Mouse (Mus musculus): ENCODE measurements at regions not wholly inside any gene's neighbourhood (a gene's known extent, or its start where the extent isn't known, plus 50 kb on each side); places are given as distances from the start of the nearest gene placed in this dataset.

DNA sequence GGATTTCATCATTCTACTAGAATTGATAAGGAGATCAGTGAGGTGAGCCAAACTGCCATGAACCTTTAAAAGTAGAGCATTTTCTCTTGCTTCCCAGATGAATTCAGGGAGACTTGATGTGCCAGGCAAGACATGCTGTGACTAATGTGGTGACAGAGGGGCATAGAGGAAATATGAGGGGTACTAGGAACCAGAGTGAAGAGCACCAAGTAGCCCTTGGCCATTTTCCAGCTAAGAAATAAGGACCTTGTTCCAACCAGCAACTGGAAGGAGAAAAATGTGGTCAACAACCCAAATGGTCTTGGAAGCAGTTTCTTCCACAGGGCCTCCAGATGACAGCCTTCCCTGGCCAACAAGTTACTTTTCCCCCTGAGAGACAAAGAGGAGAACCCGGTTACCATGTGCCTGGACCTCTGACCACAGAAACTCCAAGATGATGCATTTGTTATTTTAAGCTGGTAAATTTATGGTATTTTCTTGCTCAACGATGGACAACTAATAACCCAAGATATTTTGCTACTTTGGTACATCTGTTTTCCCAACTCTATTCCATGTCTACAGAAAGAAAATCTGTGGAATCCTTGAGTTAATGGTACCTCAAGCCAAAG, 351.8 kb downstream of the Osr1 start:
- H3K9me3 ChIP-seq (ENCODE audit: control insufficient read depth, low read length) = no peaks in the 10 kb centered on the region
- H3K4me3 ChIP-seq (ENCODE audit: low read depth, low read length) = no peak overlapping the region
- H3K4me1 ChIP-seq (replicated peaks; ENCODE audit: control insufficient read depth, insufficient read depth, low read length) = no peaks in the 10 kb centered on the region
- ATAC-seq (replicated peaks; ENCODE audit: low FRiP score) (no peak), DNase-seq (ENCODE audit: low spot score) (no peak)
- no peak overlapping the region for H3K4me2 ChIP-seq (ENCODE audit: low read depth, low read length, severe bottlenecking)
- 81% methylated on average over 2 of the region's 2 CpGs for WGBS
- no peak overlapping the region for H3K9ac ChIP-seq (ENCODE audit: low read length)
- no peaks in the 10 kb centered on the region for H3K36me3 ChIP-seq (ENCODE audit: control insufficient read depth, insufficient read depth, low read length)
- no peak overlapping the region for H3K27ac ChIP-seq (ENCODE audit: low read depth, low read length)
- H3K27me3 ChIP-seq (ENCODE audit: control insufficient read depth, insufficient read depth, low read length) = no peaks in the 10 kb centered on the region

DNA sequence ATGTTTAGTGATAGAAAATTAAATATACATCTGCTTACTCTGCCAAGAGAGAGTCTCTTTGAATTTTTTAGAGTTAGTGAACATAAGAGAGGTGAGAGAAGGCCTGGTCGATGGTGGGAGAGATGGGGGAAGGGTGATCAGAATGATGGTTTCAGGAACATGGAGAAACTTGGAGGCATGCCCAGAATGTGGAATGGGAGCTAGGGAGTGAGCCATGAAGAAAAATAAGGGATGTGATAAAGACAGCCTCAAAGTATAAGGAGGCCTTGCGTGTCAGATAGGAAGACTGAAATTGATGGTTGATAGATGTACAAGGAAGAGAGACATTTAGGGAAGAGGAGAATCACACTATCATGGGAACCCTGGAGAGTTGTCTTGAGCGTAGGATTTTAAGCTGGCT, 354.6 kb downstream of the Osr1 start:
- no peaks in the 10 kb centered on the region for H3K9me3 ChIP-seq (ENCODE audit: control insufficient read depth, low read length)
- no peaks in the 10 kb centered on the region for H3K4me1 ChIP-seq (replicated peaks; ENCODE audit: control insufficient read depth, insufficient read depth, low read length)
- H3K4me2 ChIP-seq (ENCODE audit: low read depth, low read length, severe bottlenecking) = no peak overlapping the region
- no peak overlapping the region for H3K9ac ChIP-seq (ENCODE audit: low read length)
- H3K27me3 ChIP-seq (ENCODE audit: control insufficient read depth, insufficient read depth, low read length) = no peaks in the 10 kb centered on the region
- H3K27ac ChIP-seq (ENCODE audit: low read depth, low read length) = no peak overlapping the region
- no peak for DNase-seq (ENCODE audit: low spot score)
- ATAC-seq (replicated peaks; ENCODE audit: low FRiP score) = no peak
- no peaks in the 10 kb centered on the region for H3K36me3 ChIP-seq (ENCODE audit: control insufficient read depth, insufficient read depth, low read length)
- H3K4me3 ChIP-seq (ENCODE audit: low read depth, low read length) = no peak overlapping the region
- 82% methylated on average over 3 of the region's 3 CpGs for WGBS

DNA sequence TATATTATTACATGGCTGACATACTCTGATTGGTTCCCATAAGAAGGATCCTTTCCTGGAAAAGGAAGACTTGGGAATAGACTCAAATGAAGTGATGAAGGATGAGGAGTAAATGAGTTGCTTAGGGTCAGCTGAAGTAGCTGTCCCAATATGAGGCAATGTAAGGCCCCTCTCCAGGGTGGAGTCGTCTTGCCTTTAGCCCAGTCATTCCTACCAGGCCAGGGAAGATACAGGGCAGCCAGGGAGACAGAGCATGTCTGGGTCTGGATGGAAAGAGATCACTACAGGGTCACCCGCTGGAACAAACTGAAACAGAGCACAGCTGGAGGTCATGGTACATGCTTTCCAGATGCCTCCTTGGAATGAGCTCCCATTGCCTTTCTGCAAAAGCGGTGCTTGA, 364.2 kb downstream of the Osr1 start:
- no peak overlapping the region for H3K4me3 ChIP-seq (ENCODE audit: low read depth, low read length)
- no peaks in the 10 kb centered on the region for H3K27me3 ChIP-seq (ENCODE audit: control insufficient read depth, insufficient read depth, low read length)
- ATAC-seq (replicated peaks; ENCODE audit: low FRiP score) = no peak
- H3K36me3 ChIP-seq (ENCODE audit: control insufficient read depth, insufficient read depth, low read length) = no peaks in the 10 kb centered on the region
- no peaks in the 10 kb centered on the region for H3K4me1 ChIP-seq (replicated peaks; ENCODE audit: control insufficient read depth, insufficient read depth, low read length)
- H3K4me2 ChIP-seq (ENCODE audit: low read depth, low read length, severe bottlenecking) = no peak overlapping the region
- no peaks in the 10 kb centered on the region for H3K9me3 ChIP-seq (ENCODE audit: control insufficient read depth, low read length)
- no peak overlapping the region for H3K9ac ChIP-seq (ENCODE audit: low read length)
- no peak for DNase-seq (ENCODE audit: low spot score)
- WGBS = 77% methylated on average over 3 of the region's 3 CpGs
- H3K27ac ChIP-seq (ENCODE audit: low read depth, low read length) = no peak overlapping the region

DNA sequence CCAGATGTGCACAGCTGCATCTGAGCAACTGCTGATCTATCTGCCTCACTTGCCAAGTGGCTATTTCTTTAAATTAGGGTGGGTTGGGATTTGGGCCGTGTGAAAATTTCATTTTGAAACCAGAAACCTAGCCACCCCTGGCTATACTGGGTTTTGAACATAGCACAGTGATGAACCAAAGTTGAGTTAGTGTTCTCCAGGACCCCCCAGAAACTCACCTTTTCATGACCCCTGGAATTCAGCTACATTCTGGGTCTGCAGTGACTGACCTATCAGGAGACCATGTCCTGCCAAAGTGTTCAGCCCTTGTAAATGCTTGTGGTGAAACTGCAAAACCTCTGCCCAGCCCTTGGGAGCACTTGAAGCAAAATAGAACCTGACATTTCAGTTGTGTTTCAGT, 371.4 kb downstream of the Osr1 start:
- Histone ChIP-seq H3K4me1 (replicated peaks; ENCODE audit: control insufficient read depth, insufficient read depth, low read length) (no peaks in the 10 kb centered on the region), H3K4me3 (ENCODE audit: low read depth, low read length) (no peak overlapping the region), H3K27me3 (ENCODE audit: control insufficient read depth, insufficient read depth, low read length) (no peaks in the 10 kb centered on the region), H3K4me2 (ENCODE audit: low read depth, low read length, severe bottlenecking) (no peak overlapping the region), H3K9me3 (ENCODE audit: control insufficient read depth, low read length) (no peaks in the 10 kb centered on the region), H3K36me3 (ENCODE audit: control insufficient read depth, insufficient read depth, low read length) (no peaks in the 10 kb centered on the region), H3K9ac (ENCODE audit: low read length) (no peak overlapping the region), H3K27ac (ENCODE audit: low read depth, low read length) (no peak overlapping the region)
- ATAC-seq (replicated peaks; ENCODE audit: low FRiP score) = no peak
- 84% methylated on average over 1 of the region's 1 CpGs for WGBS
- DNase-seq (ENCODE audit: low spot score) = no peak

DNA sequence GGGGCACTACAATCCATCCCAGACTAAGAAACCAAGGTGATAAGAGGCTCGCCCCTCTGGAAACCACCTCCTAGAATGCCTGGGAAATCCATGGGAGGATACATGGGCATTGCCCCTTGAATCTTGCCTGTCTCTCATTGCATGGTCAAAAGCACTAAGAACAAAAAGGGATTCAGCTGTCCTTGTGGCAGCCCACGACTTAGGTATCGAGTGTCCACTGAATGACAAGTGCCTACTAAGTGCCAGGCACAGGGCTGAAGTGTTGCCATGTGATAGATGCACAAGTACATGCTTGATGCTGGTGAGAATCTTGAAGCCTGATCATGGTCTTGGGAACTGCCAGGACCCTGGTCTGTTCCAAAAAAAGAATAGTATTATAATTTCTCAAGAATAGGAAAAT, 371.9 kb downstream of the Osr1 start:
- no peak for ATAC-seq (replicated peaks; ENCODE audit: low FRiP score)
- H3K9me3 ChIP-seq (ENCODE audit: control insufficient read depth, low read length) = no peaks in the 10 kb centered on the region
- WGBS = 89% methylated on average over 3 of the region's 3 CpGs
- H3K27me3 ChIP-seq (ENCODE audit: control insufficient read depth, insufficient read depth, low read length) = no peaks in the 10 kb centered on the region
- H3K36me3 ChIP-seq (ENCODE audit: control insufficient read depth, insufficient read depth, low read length) = no peaks in the 10 kb centered on the region
- no peaks in the 10 kb centered on the region for H3K4me1 ChIP-seq (replicated peaks; ENCODE audit: control insufficient read depth, insufficient read depth, low read length)
- H3K4me3 ChIP-seq (ENCODE audit: low read depth, low read length) = no peak overlapping the region
- no peak overlapping the region for H3K4me2 ChIP-seq (ENCODE audit: low read depth, low read length, severe bottlenecking)
- H3K27ac ChIP-seq (ENCODE audit: low read depth, low read length) = no peak overlapping the region
- DNase-seq (ENCODE audit: low spot score) = no peak
- no peak overlapping the region for H3K9ac ChIP-seq (ENCODE audit: low read length)

DNA sequence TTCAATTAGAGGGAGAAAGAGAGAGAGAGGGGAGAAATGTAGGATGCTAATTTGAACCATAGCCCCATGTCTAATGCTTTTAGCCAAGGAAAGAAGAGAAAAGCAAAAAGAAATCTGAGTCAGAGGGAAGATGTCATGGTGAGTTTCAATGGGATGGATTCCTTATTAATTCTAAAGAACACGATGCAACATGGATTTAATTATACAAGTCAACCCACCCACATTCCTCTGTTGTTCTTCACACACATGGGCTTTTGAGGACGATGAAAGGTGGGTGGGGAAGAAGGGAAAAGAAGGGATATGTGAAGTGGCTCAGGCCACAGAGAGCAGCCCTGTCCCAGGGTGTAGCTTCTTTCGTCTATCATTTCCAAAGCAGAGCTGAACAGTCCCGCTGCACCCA, 378.9 kb downstream of the Osr1 start:
- Histone ChIP-seq H3K4me2 (ENCODE audit: low read depth, low read length, severe bottlenecking) (no peak overlapping the region), H3K36me3 (ENCODE audit: control insufficient read depth, insufficient read depth, low read length) (no peaks in the 10 kb centered on the region), H3K27me3 (ENCODE audit: control insufficient read depth, insufficient read depth, low read length) (no peaks in the 10 kb centered on the region), H3K9ac (ENCODE audit: low read length) (no peak overlapping the region), H3K4me3 (ENCODE audit: low read depth, low read length) (no peak overlapping the region), H3K4me1 (replicated peaks; ENCODE audit: control insufficient read depth, insufficient read depth, low read length) (no peaks in the 10 kb centered on the region), H3K27ac (ENCODE audit: low read depth, low read length) (no peak overlapping the region), H3K9me3 (ENCODE audit: control insufficient read depth, low read length) (no peaks in the 10 kb centered on the region)
- 59% methylated on average over 4 of the region's 4 CpGs for WGBS
- ATAC-seq (replicated peaks; ENCODE audit: low FRiP score) (no peak), DNase-seq (ENCODE audit: low spot score) (no peak)

DNA sequence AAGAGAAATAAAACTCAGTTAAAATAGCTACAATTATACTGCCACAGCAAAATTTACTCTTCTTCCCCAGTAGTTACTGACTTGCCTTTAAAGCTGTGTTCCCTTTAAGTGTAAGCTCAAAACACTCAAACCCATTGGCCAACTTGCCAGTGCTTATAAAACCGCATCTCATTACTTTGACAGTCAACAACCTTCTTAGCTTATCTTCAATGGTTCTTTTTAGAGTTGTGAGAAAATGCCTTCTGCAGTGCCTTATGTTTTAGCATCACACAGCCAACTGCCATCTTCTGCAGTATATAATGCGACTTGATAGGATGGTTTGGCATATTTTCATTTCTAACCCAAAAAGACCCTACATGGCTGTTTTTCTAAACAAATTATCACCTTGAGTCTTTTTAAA, 382.5 kb downstream of the Osr1 start:
- ATAC-seq (replicated peaks; ENCODE audit: low FRiP score) (no peak), DNase-seq (ENCODE audit: low spot score) (no peak)
- H3K27me3 ChIP-seq (ENCODE audit: control insufficient read depth, insufficient read depth, low read length) = no peaks in the 10 kb centered on the region
- no peak overlapping the region for H3K9ac ChIP-seq (ENCODE audit: low read length)
- H3K4me1 ChIP-seq (replicated peaks; ENCODE audit: control insufficient read depth, insufficient read depth, low read length) = no peaks in the 10 kb centered on the region
- H3K4me3 ChIP-seq (ENCODE audit: low read depth, low read length) = no peak overlapping the region
- H3K27ac ChIP-seq (ENCODE audit: low read depth, low read length) = no peak overlapping the region
- H3K4me2 ChIP-seq (ENCODE audit: low read depth, low read length, severe bottlenecking) = no peak overlapping the region
- H3K9me3 ChIP-seq (ENCODE audit: control insufficient read depth, low read length) = no peaks in the 10 kb centered on the region
- no peaks in the 10 kb centered on the region for H3K36me3 ChIP-seq (ENCODE audit: control insufficient read depth, insufficient read depth, low read length)
- 89% methylated on average over 2 of the region's 2 CpGs for WGBS

DNA sequence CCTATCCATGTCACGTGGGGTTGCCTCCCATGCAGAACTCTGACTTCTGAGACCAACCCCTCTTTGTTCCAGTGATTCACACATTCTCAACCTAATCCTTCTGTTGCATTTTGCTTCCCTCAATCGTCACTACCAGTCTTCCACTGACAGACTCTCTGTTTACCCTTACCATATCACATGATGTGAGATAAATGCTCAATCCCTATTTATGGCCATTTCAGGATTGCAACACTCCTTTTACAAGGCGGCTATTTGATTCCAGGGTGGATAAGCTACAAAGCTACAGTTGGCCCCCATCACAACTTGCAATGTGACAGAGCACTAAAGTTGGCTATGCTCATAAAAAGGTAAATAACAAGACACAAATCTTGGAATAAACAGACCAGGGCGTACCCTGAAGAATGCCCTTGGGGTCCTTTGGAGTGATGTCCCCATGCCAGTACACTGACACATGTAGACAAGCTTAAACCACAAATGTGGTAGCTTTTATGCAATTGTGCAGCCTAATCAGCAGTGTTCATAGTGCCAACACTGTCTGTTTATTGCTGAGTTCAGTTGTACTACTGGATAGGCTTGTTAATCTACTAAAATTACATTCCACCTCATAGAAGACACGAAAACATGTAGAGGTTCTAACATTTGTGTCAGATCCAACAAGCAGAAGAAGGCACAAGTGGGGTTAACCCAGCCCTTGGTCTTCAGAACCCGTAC, 384.4 kb downstream of the Osr1 start:
- no peak overlapping the region for H3K27ac ChIP-seq (ENCODE audit: low read depth, low read length)
- no peak for DNase-seq (ENCODE audit: low spot score)

DNA sequence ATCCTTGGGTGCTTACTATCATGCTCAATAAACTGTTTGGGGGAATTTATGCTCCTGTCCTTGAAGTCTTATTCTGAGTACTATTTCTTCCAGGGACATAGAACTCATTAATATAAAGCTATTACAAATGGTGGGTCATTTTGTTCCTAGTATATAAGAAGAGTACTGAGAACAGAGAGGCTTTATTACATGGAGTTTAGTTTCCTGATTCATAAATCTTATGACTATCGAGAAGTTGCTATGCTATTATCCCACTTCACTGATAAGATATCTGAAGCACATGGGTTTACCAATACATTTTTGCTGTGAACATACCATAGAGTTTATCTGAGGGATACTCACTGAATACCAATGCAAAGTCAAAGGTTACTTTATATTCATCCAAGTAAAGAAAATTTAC, 399.5 kb downstream of the Osr1 start:
- no peak for ATAC-seq (replicated peaks; ENCODE audit: low FRiP score)
- H3K4me3 ChIP-seq (ENCODE audit: low read depth, low read length) = no peak overlapping the region
- H3K27me3 ChIP-seq (ENCODE audit: control insufficient read depth, insufficient read depth, low read length) = no peaks in the 10 kb centered on the region
- no peak overlapping the region for H3K4me2 ChIP-seq (ENCODE audit: low read depth, low read length, severe bottlenecking)
- H3K9ac ChIP-seq (ENCODE audit: low read length) = no peak overlapping the region
- 93% methylated on average over 1 of the region's 1 CpGs for WGBS
- H3K36me3 ChIP-seq (ENCODE audit: control insufficient read depth, insufficient read depth, low read length) = no peaks in the 10 kb centered on the region
- DNase-seq (ENCODE audit: low spot score) = no peak
- no peak overlapping the region for H3K27ac ChIP-seq (ENCODE audit: low read depth, low read length)
- no peaks in the 10 kb centered on the region for H3K9me3 ChIP-seq (ENCODE audit: control insufficient read depth, low read length)
- H3K4me1 ChIP-seq (replicated peaks; ENCODE audit: control insufficient read depth, insufficient read depth, low read length) = no peaks in the 10 kb centered on the region

More for the DNA sequence above, 384.4 kb downstream of the Osr1 start:
- 82% methylated on average over 6 of the region's 6 CpGs for WGBS
- no peaks in the 10 kb centered on the region for H3K9me3 ChIP-seq (ENCODE audit: control insufficient read depth, low read length)
- no peaks in the 10 kb centered on the region for H3K27me3 ChIP-seq (ENCODE audit: control insufficient read depth, insufficient read depth, low read length)
- no peak for ATAC-seq (replicated peaks; ENCODE audit: low FRiP score)
- H3K9ac ChIP-seq (ENCODE audit: low read length) = no peak overlapping the region
- H3K36me3 ChIP-seq (ENCODE audit: control insufficient read depth, insufficient read depth, low read length) = no peaks in the 10 kb centered on the region
- H3K4me2 ChIP-seq (ENCODE audit: low read depth, low read length, severe bottlenecking) = no peak overlapping the region
- no peak overlapping the region for H3K4me3 ChIP-seq (ENCODE audit: low read depth, low read length)
- H3K4me1 ChIP-seq (replicated peaks; ENCODE audit: control insufficient read depth, insufficient read depth, low read length) = no peaks in the 10 kb centered on the region
